Mouse (Mus musculus) R1 (cell line): Measurements from ENCODE around the gene Prf1.

ENCODE experiments used
- DNase-seq: peaks from one replicate; pipeline ENCODE4 v3.0.0-alpha.2; 2018; ENCODE audit warnings: low read depth, low spot score

Gene Prf1

DNA sequence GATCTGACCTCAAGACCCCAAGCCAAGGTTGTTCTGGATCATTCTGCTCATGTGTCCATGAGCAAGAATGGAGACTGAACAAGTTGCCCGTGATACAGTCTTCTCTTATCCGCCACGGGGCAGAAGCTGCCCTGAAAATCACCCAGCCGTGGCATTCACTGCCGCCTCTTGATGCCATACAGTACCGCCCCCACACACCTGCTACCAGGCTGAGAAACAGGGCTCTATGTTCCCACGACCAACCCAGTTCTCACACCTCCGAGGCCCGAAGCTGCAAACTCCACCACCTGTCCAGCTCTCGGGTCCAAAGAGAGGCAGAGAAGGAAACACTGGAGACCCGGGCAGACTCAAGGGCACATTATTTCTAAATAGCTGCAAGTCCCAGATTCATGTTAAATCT lies 40.0 kb downstream of the Prf1 start:
- no peak for DNase-seq

DNA sequence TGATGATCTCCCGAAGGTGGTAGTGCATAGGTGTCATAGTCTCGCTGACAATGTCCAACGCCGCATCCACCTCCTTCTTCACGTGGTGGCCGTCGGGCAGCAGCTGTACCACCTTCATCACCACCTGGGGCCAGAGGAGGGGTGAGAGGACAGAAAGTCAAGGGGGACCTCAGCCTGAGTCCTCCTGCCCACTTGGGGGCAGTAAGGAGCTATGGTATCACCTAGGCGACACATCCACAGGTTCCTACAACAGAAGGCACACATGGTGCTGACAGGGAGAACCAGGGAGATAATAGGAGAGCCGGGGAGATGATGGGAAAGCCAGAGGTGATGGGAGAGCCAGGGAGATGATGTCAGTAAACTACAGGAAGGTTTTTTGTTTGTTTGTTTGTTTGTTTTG lies 41.6 kb downstream of the Prf1 start:
- peak; percentile 77 for DNase-seq

DNA sequence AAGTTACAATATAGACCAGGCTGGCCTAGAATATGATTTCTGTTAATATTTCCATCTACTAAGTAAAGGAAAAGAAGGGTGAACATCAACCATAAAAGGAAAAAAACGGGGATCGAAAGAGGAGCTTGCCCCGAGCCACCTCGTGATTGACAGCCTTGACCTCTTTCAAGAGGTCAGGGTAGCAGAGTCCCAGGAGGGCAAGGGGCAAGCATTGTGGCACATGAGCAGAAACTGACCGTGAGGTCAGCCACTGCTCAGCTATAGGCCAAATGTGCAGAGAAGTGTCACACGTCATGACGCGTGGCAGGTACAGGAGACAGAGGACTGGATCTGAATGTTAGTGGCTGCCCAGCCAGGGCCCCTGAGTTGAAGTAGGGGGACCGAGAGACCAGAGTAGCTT lies 42.6 kb downstream of the Prf1 start:
- DNase-seq = no peak

DNA sequence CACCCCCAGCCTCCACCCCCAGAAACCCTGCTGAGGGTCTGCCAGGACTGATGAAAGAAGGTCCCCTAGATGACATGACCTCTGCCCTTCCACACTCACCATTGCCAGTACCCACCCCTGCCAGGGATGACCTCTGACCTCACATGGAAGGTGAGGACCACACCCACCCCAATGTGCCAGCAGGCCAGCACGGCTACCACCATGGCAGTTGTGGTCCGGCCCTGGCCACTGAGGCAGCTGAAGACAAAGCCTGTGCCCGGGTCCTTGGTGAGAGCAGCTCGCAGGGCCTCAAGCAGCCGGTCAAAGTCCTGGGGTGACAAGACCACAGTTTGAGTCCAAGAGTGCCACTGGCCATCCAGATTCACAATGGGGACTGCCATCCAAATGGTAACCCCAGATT lies 43.4 kb downstream of the Prf1 start:
- DNase-seq = no peak

DNA sequence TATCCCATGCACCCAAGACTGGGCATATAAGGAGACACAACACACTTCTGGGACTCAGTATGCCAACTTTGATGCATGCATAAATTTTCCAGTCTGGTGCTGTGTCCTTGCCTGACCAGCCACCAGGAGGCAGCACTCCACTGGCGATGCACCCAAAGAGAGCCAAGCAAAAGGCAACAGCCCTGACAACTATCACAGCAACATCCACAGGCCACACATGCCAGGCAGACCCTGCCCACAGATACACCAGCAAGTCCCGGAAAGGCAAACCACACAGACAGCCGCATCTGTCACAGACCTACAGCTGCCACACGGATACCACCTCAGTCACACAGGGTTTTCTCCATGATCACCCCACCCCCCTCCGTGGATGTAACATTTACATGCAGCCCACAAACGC lies 43.9 kb downstream of the Prf1 start:
- DNase-seq = peak; percentile 67

DNA sequence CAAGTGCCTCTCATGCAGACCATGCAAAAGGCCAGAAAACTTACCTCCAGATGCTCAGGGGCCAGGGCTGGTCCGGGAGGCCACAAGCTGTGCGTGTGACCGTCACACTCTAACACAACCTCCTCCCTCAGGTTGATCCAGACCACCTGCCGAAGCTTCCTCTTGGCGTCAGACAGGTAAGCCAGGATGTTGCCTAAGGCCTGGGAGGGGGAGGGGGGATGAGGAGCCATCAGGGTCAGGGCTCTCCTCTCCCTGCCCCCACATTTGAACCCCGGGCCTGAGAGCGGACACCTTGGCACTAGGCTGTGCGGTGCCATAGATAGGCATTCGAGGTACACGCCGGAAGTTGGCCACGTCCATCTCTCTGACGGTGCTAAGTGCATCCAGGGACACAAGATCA lies 45.1 kb downstream of the Prf1 start:
- no peak for DNase-seq

DNA sequence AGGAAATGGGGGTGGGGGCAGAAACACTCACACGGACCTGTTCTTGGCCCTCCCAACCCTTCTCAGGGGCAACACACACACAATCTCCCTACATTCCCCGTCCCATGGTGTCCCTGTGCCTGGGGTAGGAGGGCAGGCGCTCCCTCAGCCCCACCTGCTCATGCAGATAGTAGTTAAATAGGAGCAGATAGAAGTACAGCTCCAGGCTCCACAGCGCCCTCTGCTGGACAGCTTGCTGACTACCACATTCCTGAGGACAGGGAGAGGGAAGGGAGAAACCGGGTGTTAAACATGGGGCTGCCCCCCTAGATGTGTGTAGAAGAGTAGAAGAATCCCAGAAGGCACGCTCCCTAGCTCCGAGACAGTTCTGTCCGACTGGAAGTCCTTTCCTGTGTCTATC lies 46.3 kb downstream of the Prf1 start:
- peak; percentile 87 for DNase-seq

DNA sequence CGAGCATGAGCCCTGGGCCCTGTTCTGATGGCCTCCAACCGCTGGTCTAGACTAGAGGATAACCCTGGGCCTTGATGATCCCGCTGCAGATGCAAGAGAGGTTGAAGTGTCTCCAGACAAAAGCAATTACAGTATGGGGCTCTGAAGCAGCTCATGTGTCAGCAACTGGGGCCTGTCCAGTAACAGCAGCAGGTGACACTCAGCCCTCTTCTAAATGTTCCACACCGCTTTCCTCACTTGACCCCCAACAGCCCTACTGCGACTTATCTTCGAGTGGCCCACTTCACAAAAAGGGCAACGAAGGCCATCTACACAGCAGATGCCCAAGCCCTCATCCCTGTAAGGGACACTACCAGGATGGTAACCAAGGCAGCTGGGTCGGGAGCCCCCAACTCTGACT lies 47.5 kb downstream of the Prf1 start:
- no peak for DNase-seq

DNA sequence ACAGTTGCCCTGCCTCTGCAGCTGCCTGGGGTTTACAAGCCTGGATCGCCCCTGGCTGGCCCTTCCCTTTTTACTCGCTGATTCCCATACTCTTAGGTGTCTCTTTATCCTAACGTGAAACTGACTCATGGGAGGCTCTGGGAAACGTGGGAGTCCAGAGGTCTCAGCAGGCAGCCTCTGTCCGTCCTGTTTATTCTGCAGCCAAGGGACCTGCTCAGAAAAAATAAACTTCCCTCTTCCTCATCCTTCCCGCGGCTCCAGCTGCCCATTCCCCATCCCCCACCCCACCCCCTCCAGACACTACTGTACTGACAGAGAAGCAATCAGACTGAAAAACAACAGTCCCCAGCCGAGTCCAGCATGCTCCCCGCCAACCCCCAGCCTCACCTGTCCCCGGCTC lies 48.7 kb downstream of the Prf1 start:
- no peak for DNase-seq

DNA sequence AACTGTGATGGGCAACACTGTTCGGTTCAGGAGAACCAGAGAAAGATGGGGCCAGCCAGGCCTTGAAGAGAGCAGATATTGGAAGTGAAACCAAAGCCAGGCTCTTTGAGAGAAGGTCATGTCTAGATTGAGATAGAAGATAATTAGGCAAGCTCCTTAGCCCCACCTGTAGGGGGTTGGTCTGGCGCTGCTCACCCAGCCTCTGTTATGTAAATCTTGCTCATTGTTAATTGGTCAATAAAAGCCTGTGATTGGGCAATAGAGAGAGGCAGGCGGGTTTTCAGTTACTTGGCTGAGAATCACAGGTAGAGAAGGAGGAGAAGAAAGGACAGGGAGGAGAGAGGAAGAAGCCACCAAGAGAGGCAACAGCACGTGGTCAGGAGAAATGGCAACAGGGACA lies 53.6 kb downstream of the Prf1 start:
- DNase-seq = peak; percentile 82
